Mouse (Mus musculus) liver, postnatal 0 days (tissue): ENCODE results near the gene Fignl2. TPM values are rescaled to one million over a fixed set of nuclear protein-coding genes. Genes with fewer than 3 reads are reported as not detected.

Experiments
- ATAC-seq: fragments of 200-750 bp; cut with Nextera tagmentation; 2 replicates; pipeline ENCODE4 v1.8.0; 2017; ENCODE audit warnings: mild to moderate bottlenecking, moderate library complexity
- DNase-seq: peaks from one replicate; pipeline ENCODE4 v3.0.0-alpha.2; 2016
- H3K27ac ChIP-seq: fragments of 300-500 bp; sonication (generic); 2 replicates; pipeline ENCODE4 v1.5.1; 2014; ENCODE audit warnings: antibody characterized with exemption, moderate library complexity, mild to moderate bottlenecking, low read depth
- H3K27me3 ChIP-seq: fragments of 300-500 bp; sonication (generic); 2 replicates; pipeline ENCODE4 v1.6.1; 2014; ENCODE audit warnings: low read length, control low read depth, mixed read lengths; ENCODE audit not compliant: insufficient read depth
- H3K36me3 ChIP-seq: fragments of 300-500 bp; sonication (generic); replicated peaks from 2 replicates; pipeline ENCODE4 v1.6.1; 2014; ENCODE audit warnings: mild to moderate bottlenecking, control low read depth, low read length, moderate library complexity, mixed read lengths; ENCODE audit not compliant: insufficient read depth
- H3K4me1 ChIP-seq: fragments of 300-500 bp; sonication (generic); 2 replicates; pipeline ENCODE4 v1.6.1; 2014; ENCODE audit warnings: antibody characterized with exemption, mild to moderate bottlenecking, control low read depth; ENCODE audit not compliant: insufficient read depth
- H3K4me2 ChIP-seq: fragments of 300-500 bp; sonication (generic); 2 replicates; pipeline ENCODE4 v1.6.1; 2014; ENCODE audit warnings: low read depth, mild to moderate bottlenecking, low read length, moderate library complexity, mixed read lengths
- H3K4me3 ChIP-seq: fragments of 300-500 bp; sonication (generic); 2 replicates; pipeline ENCODE4 v1.5.1; 2014; ENCODE audit warnings: low read depth, low read length
- H3K9ac ChIP-seq: fragments of 300-500 bp; sonication (generic); replicated peaks from 2 replicates; pipeline ENCODE4 v1.6.1; 2014; ENCODE audit warnings: mild to moderate bottlenecking, moderate library complexity
- H3K9me3 ChIP-seq: fragments of 300-500 bp; sonication (generic); 2 replicates; pipeline ENCODE4 v1.6.1; 2016; ENCODE audit warnings: mild to moderate bottlenecking, control low read depth, low read length, mixed read lengths
- CTCF ChIP-seq: sonication (generic); IDR thresholded peaks from 2 replicates; pipeline ENCODE4 v1.5.1; 2016; ENCODE audit warnings: antibody characterized with exemption, low read depth
- EP300 ChIP-seq: IDR thresholded peaks from 2 replicates; pipeline ENCODE4 v1.6.1; 2016; ENCODE audit warnings: antibody characterized with exemption, low read depth, mild to moderate bottlenecking
- WGBS: fragments of 180-500 bp; shearing (Covaris S2); extraction: QIAGEN DNeasy Blood & Tissue Kit; methylation state at CpG from one replicate; pipeline ENCODE4 v1.1.7; 2014; ENCODE audit not compliant: insufficient replicate concordance; 5-methylcytosine and 5-hydroxymethylcytosine counted together
- polyA plus RNA-seq: library from polyadenylated mRNA; unstranded; fragments of >200 nt; fragmentation: Nextera tagmentation; extraction: Ambion mirVana; gene quantifications from 2 replicates; pipeline ENCODE4 v1.2.1, GENCODE M21; 2015

Fignl2 gene
- polyA plus RNA-seq, 1 experiment from 2014 or later = 0.18 TPM

- no peak overlapping the region for H3K9ac ChIP-seq
- H3K9me3 ChIP-seq = no peaks in the 10 kb centered on the region
- 73% methylated on average over 3 of the region's 3 CpGs for WGBS
- H3K27me3 ChIP-seq = 0 out of 2 replicates have a peak, but pooled peaks cover 9% of the 10 kb centered on the region
- no peak for ATAC-seq
- TF ChIP-seq CTCF (no peak), EP300 (no peak)
- H3K4me1 ChIP-seq = no peaks in the 10 kb centered on the region
- no peak overlapping the region for H3K27ac ChIP-seq
- H3K4me3 ChIP-seq = no peak overlapping the region
- no peak overlapping the region for H3K4me2 ChIP-seq
- no peak for DNase-seq
- H3K36me3 ChIP-seq = no peaks in the 10 kb centered on the region
These were observed 73.8 kb downstream of the Fignl2 start for GRCm38 (mm10) chr15:101004538-101004937.

- no peak overlapping the region for H3K9ac ChIP-seq
- no peak overlapping the region for H3K4me3 ChIP-seq
- DNase-seq = no peak
- H3K27ac ChIP-seq = no peak overlapping the region
- no peak for ATAC-seq
- 0 out of 2 replicates have a peak, but pooled peaks cover 9% of the 10 kb centered on the region for H3K27me3 ChIP-seq
- no peaks in the 10 kb centered on the region for H3K4me1 ChIP-seq
- H3K9me3 ChIP-seq = no peaks in the 10 kb centered on the region
- TF ChIP-seq EP300 (no peak), CTCF (no peak)
- 79% methylated on average over 3 of the region's 3 CpGs for whole genome bisulfite sequencing
- no peak overlapping the region for H3K4me2 ChIP-seq
- no peaks in the 10 kb centered on the region for H3K36me3 ChIP-seq
These were observed 75.9 kb downstream of the Fignl2 start for GRCm38 (mm10) chr15:101002466-101002865.

DNA sequence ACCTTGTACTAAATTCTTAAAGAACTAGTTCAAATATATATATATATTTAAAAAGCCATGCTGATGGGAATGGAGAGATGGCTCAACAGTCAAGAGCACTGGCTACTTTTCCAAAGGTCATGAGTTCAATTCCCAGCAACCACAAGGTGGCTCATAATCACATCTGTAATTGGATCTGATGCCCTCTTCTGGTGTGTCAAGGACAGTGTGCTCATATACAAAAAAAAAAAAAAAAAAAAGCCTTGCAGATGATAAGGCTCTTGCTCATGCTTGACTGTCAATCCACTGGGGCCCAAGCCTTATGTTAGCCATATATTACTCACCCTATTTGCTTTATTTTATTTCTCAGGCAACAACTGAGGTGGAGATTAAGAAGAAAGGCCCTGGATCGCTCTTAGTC lies 76.7 kb downstream of the Fignl2 start:
- ATAC-seq (no peak), DNase-seq (no peak)
- H3K9ac ChIP-seq = no peak overlapping the region
- H3K36me3 ChIP-seq = no peaks in the 10 kb centered on the region
- H3K4me2 ChIP-seq = no peak overlapping the region
- H3K4me1 ChIP-seq = no peaks in the 10 kb centered on the region
- H3K4me3 ChIP-seq = no peak overlapping the region
- H3K9me3 ChIP-seq = no peaks in the 10 kb centered on the region
- 0 out of 2 replicates have a peak, but pooled peaks cover 4% of the 10 kb centered on the region for H3K27me3 ChIP-seq
- no peak overlapping the region for H3K27ac ChIP-seq
- TF ChIP-seq CTCF = no peak
- no peak for TF ChIP-seq EP300
- WGBS = 85% methylated on average over 1 of the region's 1 CpGs

Other genes with a start within 250 kb of the Fignl2 start
- gene Scn8a, start 208.7 kb downstream of the Fignl2 start, polyA plus RNA-seq = 0.44 and 0.63 TPM in 2 replicates
- not detected in 2 replicates for gene Gm47841, start 31.2 kb downstream of the Fignl2 start, polyA plus RNA-seq
- gene Ankrd33, start 37.2 kb upstream of the Fignl2 start, polyA plus RNA-seq = not detected in 2 replicates
- 2.3 and 2.6 TPM in 2 replicates for gene Acvrl1, start 50.0 kb upstream of the Fignl2 start, polyA plus RNA-seq
- 2.2 TPM in 2 replicates for gene Acvr1b, start 95.5 kb upstream of the Fignl2 start, polyA plus RNA-seq
- gene Grasp, start 145.6 kb upstream of the Fignl2 start, polyA plus RNA-seq = 0.35 and 0.54 TPM in 2 replicates
- 0.96 and 1.1 TPM in 2 replicates for gene Nr4a1, start 175.7 kb upstream of the Fignl2 start, polyA plus RNA-seq
- gene Atg101, start 205.7 kb upstream of the Fignl2 start, polyA plus RNA-seq = 33.8 and 34.4 TPM in 2 replicates
- 0.36 and 0.45 TPM in 2 replicates for gene 6030408B16Rik, start 214.6 kb upstream of the Fignl2 start, polyA plus RNA-seq